Mouse (Mus musculus) gastrocnemius, postnatal 36 days (tissue): ENCODE measurements around the gene Krcc1. TPM values are rescaled to one million over a fixed set of nuclear protein-coding genes. Genes with fewer than 3 reads are reported as not detected.
"Not testable (repeated sequence)": the region's sequence is repeated elsewhere in the genome, so short reads cannot be mapped to it uniquely, and the experiment has no call there.

Experiments
- DNase-seq, 2 experiments: peaks; one replicate each; pipeline ENCODE4 v3.0.0; 2022
- intact Hi-C: fragments of 180-260 bp; cut with DNase I; formaldehyde crosslinking; loops from one replicate; pipeline ENCODE4 v1.15.1; 2025
- total RNA-seq, 2 experiments: library from RNA; stranded (reverse); gene quantifications; 2 replicates each; pipeline ENCODE4 v1.2.3; 2021

Gene Krcc1
- total RNA-seq, 2 experiments from 2014 or later, result 22.9 to 24.8 TPM

- intact Hi-C loops, result no loop called here
- DNase-seq, result no peak
These were observed 11.3 kb upstream of the Krcc1 start for GRCm38 (mm10) chr6:71260051-71260640.

GRCm38 (mm10) chr6:71261060-71261459 lies 10.4 kb upstream of the Krcc1 start:
- intact Hi-C loops, result no loop called here
- DNase-seq, result no peak

GRCm38 (mm10) chr6:71262142-71262833 lies 9.2 kb upstream of the Krcc1 start:
- DNase-seq, result no peak
- intact Hi-C loops, result no loop called here

DNA sequence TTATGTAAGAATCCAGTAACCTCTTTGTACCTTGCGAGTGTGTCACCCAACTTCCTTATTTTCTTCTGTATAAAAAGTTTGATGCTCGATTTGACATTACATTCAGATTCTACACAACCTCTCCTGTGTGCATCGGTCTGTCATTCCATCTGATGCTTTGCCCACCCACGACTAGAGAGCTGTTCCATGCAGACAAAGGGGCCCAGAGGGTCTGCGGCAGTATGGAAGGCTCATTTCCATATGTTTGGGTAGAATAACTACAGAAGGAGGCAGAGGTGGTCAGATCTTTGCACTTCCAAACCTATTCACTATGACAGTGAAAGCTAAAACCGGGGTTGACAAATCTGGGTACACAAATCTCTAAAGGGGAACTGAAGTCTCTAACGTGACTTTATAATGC lies 3.9 kb upstream of the Krcc1 start:
- intact Hi-C loops, result not testable (repeated sequence)

GRCm38 (mm10) chr6:71268929-71269685 lies 2.4 kb upstream of the Krcc1 start:
- intact Hi-C loops, result no loop called here
- no peak for DNase-seq

More for the DNA sequence above, 3.9 kb upstream of the Krcc1 start:
- DNase-seq, result not testable (repeated sequence)

- intact Hi-C loops, result loop anchor here (10.0 kb wide), 1 partner anchor 155 kb away; no protein-coding TSS in a partner anchor
- DNase-seq, result not testable (repeated sequence)
These were observed 1.8 kb upstream of the Krcc1 start for GRCm38 (mm10) chr6:71269686-71270050.

GRCm38 (mm10) chr6:71270301-71271056 lies 998 bp upstream of the Krcc1 start:
- intact Hi-C loops, result loop anchor here (10.0 kb wide), 1 partner anchor 154 kb away; no protein-coding TSS in a partner anchor
- DNase-seq, result no peak

GRCm38 (mm10) chr6:71271057-71271388 lies 454 bp upstream of the Krcc1 start:
- no peak for DNase-seq
- intact Hi-C loops, result loop anchor here (10.0 kb wide), 1 partner anchor 154 kb away; no protein-coding TSS in a partner anchor

DNA sequence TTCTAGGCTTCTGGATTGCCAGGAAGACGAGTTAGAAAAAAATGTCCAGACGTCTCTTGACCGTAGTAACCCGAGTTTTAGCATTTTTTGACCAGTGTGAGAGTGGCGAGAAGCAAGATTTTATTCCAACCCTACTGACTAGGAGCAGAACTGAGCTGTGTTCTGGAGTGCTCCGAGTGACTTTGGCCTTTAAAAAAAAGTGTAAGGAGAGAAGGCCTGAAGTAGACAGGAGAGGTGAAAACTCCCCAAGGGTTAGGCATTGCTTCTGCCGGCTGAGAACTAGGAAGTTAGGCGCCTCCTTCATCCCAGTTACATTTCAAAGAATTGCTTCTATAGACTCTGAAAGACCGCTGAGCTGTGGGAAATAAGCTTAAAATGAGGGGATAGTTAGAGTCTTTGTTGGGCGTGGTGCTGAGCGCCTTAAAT lies 852 bp downstream of the Krcc1 start:
- intact Hi-C loops, result loop anchor here (10.0 kb wide), 1 partner anchor 152 kb away; no protein-coding TSS in a partner anchor
- DNase-seq, result no peak

DNA sequence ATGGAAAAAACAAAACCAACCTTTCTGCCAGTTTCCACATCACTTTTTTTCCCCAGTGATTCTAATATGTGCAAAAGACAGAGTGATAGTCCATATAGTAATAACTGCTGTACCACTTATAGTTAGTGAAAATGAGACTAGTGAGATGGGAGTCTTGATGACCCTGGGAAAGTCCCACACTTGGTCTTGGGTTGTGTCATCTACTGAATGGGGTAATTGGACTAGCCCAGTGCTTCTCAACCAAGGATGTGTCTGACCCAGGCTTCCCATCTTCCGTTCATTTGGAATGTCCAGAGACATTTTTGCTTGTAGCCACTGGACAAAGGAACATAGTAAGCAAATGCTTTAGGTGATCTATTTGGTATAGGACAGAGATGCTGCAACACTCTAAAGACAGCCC lies 2.2 kb downstream of the Krcc1 start:
- intact Hi-C loops, result loop anchor here (10.0 kb wide), 1 partner anchor 151 kb away; no protein-coding TSS in a partner anchor
- no peak for DNase-seq

- intact Hi-C loops, result loop anchor here (10.0 kb wide), 1 partner anchor 150 kb away; no protein-coding TSS in a partner anchor
- no peak for DNase-seq
These were observed 3.1 kb downstream of the Krcc1 start for GRCm38 (mm10) chr6:71274621-71275020.

DNA sequence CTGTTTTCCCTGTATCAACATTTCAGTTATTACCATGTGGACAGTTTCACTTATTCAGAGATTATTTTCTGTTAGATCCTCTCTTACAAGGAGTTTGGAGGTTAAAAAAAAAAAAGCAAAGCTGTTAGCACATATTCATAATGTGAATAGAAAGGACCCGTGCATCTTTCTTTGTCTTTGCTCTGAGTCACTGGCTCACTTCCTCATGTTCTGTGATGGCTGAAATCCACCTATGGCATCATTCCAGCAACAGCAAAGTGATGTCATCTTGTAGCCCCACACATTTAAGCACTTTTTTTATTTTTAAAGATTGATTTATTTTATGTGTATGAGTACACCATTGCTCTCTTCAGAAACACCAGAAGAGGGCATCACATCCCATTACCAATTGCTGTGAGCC lies 7.9 kb downstream of the Krcc1 start:
- intact Hi-C loops, result loop anchor here (10.0 kb wide), 1 partner anchor 145 kb away; no protein-coding TSS in a partner anchor
- DNase-seq, result no peak

DNA sequence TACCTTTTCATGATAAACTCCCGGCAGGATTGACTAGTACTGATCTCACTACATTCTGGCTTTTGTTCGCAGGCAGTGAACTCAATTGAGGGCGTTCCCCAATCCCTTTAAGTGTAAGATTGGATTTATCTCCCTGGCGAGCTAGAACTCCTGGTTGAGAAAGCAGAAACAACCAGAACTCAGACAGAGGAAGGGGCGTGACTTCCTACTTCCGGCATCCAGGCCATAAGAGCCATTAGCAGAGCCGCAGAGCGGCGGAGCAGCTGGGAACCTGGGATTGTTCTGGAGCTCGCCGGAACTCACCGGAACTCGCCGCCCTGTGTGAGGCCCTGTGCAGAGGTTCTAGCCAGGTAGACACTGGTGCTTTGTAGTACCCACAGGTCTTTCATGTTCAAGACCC lies 22.0 kb downstream of the Krcc1 start:
- intact Hi-C loops, result no loop called here

DNA sequence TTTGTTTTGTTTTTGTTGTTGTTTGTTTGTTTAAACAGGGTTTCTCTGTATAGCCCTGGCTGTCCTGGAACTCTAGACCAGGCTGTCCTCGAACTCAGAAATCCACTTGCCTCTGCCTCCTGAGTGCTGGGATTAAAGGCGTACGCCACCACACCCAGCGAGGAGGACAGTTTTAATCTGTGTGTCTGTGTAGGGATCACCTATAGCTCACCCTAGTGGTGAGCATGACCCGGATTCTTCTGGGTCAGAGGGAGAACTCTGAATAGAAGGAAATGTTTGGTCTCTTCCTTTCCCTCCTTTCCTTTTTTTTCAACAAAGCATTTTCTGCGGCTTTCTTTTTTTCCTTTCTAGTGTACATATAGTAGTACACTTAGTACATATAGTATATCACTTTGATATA lies 23.8 kb downstream of the Krcc1 start:
- intact Hi-C loops, result no loop called here

More for the DNA sequence above, 22.0 kb downstream of the Krcc1 start:
- DNase-seq, result no peak

GRCm38 (mm10) chr6:71298051-71298450 lies 26.6 kb downstream of the Krcc1 start:
- DNase-seq, result no peak
- intact Hi-C loops, result no loop called here

More for the DNA sequence above, 23.8 kb downstream of the Krcc1 start:
- no peak for DNase-seq

DNA sequence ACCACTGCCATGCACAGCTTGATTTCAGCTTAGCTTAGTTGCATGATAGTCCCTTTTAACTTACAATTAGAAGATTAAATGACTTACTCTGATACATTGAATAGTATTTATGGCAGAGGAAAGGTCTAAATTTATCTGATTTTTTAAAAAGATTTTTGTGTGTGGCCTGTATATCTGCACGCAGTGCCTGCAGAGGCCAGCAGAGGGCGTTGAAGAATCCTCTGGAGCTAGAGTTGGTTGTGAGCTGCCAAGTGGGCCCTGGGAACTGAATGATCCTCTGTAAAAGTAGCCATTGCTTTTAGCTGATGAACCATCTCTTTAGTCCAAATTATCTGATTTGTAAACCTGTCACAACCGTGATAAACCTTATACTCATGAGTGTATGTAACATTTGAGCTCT lies 27.3 kb downstream of the Krcc1 start:
- intact Hi-C loops, result no loop called here
- DNase-seq, result no peak

- intact Hi-C loops, result loop anchor here (10.0 kb wide), 1 partner anchor 137 kb away; no protein-coding TSS in a partner anchor
These were observed 30.7 kb downstream of the Krcc1 start for GRCm38 (mm10) chr6:71302097-71302731.

GRCm38 (mm10) chr6:71307486-71307885 lies 36.0 kb downstream of the Krcc1 start:
- no peak for DNase-seq
- intact Hi-C loops, result loop anchor here (10.0 kb wide), 1 partner anchor 143 kb away; no protein-coding TSS in a partner anchor

More at GRCm38 (mm10) chr6:71302097-71302731, 30.7 kb downstream of the Krcc1 start:
- no peak for DNase-seq

GRCm38 (mm10) chr6:71321826-71322283 lies 50.4 kb downstream of the Krcc1 start, which contains the start of gene Smyd1:
Smyd1 (minus strand) TSS chr6:71322233.
- DNase-seq, result no peak
- intact Hi-C loops, result no loop called here
